Mouse (Mus musculus) heart, postnatal 0 days (tissue): ENCODE measurements around the gene Rsu1.

Experiments
- CTCF ChIP-seq: IDR thresholded peaks from 2 replicates; pipeline ENCODE4 v1.5.1; 2016; ENCODE audit warnings: antibody characterized with exemption, control low read depth, low read depth
- EP300 ChIP-seq: IDR thresholded peaks from 2 replicates; pipeline ENCODE4 v1.6.1; 2016; ENCODE audit warnings: antibody characterized with exemption, low read depth

- peak; percentile 67 for TF ChIP-seq CTCF
- TF ChIP-seq EP300, result no peak
These were observed 7.1 kb upstream of the Rsu1 start for GRCm38 (mm10) chr2:13278114-13278862.
